Mouse (Mus musculus) testis, adult 2 months (tissue): Measurements from ENCODE around the gene Dhx8. TPM values are rescaled to one million over a fixed set of nuclear protein-coding genes. Genes with fewer than 3 reads are reported as not detected.

ENCODE experiments used
- H3K27ac ChIP-seq: fragments of 200-500 bp; 2 replicates; pipeline ENCODE4 v1.5.1; 2012; ENCODE audit warnings: low read depth, low read length; ENCODE audit not compliant: control insufficient read depth, insufficient read depth
- H3K27me3 ChIP-seq: fragments of 200-500 bp; 2 replicates; pipeline ENCODE4 v1.6.1; 2012; ENCODE audit warnings: mild to moderate bottlenecking, low read length, moderate library complexity; ENCODE audit not compliant: control insufficient read depth, insufficient read depth
- H3K36me3 ChIP-seq: fragments of 200-500 bp; 2 replicates; pipeline ENCODE4 v1.6.1; 2012; ENCODE audit warnings: mild to moderate bottlenecking, low read length; ENCODE audit not compliant: control insufficient read depth, insufficient read depth
- H3K4me1 ChIP-seq: fragments of 200-500 bp; 2 replicates; pipeline ENCODE4 v1.6.1; 2012; ENCODE audit warnings: low read length; ENCODE audit not compliant: control insufficient read depth, insufficient read depth
- H3K4me3 ChIP-seq: fragments of 200-500 bp; 2 replicates; pipeline ENCODE4 v1.5.1; 2012; ENCODE audit warnings: low read depth, mild to moderate bottlenecking, low read length, moderate library complexity, mixed read lengths; ENCODE audit not compliant: control insufficient read depth
- CTCF ChIP-seq: fragments of 200-500 bp; IDR thresholded peaks from 2 replicates; pipeline ENCODE4 v1.5.1; 2012; ENCODE audit warnings: low read depth, mild to moderate bottlenecking, inconsistent platforms, low read length, moderate library complexity; ENCODE audit not compliant: control insufficient read depth, insufficient read depth, insufficient replicate concordance
- POLR2A ChIP-seq: fragments of 200-500 bp; IDR thresholded peaks from 2 replicates; pipeline ENCODE4 v1.6.1; 2012; ENCODE audit warnings: low read depth, mild to moderate bottlenecking, inconsistent platforms, low read length, moderate library complexity; ENCODE audit not compliant: control insufficient read depth
- polyA plus RNA-seq: library from polyadenylated mRNA; depleted of rRNA; stranded (reverse); fragments of >200 nt; gene quantifications from 2 replicates; pipeline ENCODE4 v1.2.3, GENCODE M21; 2012; rRNA removed

Dhx8 gene
- polyA plus RNA-seq, 1 experiment, result 21.0 TPM

DNA sequence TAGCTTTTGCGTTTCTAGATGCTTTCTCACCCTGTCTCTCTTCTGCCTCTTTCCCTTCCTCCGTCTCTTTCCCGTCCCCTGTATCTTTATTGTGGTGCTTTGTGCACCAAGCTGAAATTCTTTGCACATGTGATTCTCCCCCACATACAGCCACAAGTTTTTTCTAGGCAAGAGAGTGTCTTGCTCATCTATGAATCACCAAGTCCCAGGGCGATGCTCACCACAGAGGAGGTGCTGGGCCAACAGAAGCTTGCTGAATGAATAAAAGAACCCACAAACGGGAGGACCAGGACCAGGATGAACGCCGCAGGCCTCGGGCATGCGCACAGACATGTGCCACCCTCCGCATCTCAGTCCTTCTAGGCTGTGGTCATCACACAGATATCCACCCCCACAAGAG is 74.5 kb downstream of the Dhx8 start:
- no peak for TF ChIP-seq POLR2A
- TF ChIP-seq CTCF, result no peak
- no peak overlapping the region for H3K27ac ChIP-seq
- H3K27me3 ChIP-seq, result no peaks in the 10 kb centered on the region
- no peaks in the 10 kb centered on the region for H3K36me3 ChIP-seq
- H3K4me1 ChIP-seq, result peaks cover 7% of the 10 kb centered on the region
- 0 out of 2 replicates have a peak overlapping the region, but pooled peaks have one; percentile 5 for H3K4me3 ChIP-seq

DNA sequence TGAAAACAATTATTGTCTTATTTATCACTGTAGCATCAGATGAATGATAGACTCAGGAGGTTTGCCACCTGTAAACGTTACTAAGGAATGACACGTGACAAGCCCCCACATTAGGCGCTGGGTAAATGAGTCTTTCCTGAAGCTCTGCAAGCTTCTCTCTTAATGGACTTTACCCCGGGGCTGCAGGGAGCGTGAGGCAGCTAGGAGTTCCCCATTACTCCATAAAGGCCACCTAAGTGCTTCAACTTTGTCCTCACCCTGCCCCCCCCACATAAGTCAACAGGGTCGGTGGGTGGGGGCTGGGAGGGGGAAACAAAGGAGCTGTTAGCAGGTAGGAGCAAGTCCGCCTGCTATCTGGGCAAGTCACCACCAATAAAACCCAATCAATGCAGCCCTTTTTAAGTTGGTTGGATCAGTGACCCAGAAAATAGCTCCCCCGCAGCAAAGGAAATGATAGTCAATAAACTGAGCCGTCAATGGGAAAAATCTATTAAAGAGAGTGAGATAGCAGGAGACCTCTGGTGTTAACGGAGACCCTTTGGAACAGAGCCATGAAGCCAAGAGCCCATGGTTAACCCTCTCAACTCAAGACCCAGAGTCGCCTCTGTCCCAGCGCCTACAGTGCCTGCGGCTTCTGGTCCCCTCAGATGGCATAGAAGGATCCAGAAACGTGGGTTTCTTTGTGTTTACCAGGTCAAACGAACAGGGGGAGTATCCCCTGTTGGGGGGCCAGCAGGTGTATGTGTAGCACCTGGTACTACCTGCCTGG is 76.5 kb downstream of the Dhx8 start:
- Histone ChIP-seq H3K36me3 (no peaks in the 10 kb centered on the region), H3K27me3 (no peaks in the 10 kb centered on the region), H3K4me1 (peaks cover 7% of the 10 kb centered on the region), H3K4me3 (no peak overlapping the region), H3K27ac (no peak overlapping the region)
- TF ChIP-seq POLR2A (no peak), CTCF (no peak)

DNA sequence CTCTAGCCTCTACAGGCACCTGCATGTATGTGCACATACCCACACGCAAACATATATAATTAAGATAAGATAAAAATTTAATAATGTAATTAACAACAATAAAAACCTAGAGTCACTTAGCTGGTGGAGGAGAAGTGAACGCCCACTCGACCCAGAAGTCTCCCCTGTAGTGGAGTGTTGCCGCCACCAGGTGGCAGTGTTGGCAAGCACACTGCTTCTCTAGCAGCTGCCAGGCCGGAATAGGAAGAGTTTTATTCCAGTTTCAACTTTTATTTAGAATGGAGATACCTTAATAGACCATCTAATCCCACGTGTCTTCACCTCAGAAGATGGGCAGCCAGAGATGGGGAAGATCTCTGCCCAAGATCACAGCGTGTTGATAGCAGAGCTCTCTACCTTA is 80.5 kb downstream of the Dhx8 start:
- Histone ChIP-seq H3K36me3 (no peaks in the 10 kb centered on the region), H3K4me1 (peaks cover 8% of the 10 kb centered on the region), H3K27me3 (no peaks in the 10 kb centered on the region), H3K27ac (no peak overlapping the region), H3K4me3 (no peak overlapping the region)
- TF ChIP-seq POLR2A (no peak), CTCF (peak; percentile 95)

DNA sequence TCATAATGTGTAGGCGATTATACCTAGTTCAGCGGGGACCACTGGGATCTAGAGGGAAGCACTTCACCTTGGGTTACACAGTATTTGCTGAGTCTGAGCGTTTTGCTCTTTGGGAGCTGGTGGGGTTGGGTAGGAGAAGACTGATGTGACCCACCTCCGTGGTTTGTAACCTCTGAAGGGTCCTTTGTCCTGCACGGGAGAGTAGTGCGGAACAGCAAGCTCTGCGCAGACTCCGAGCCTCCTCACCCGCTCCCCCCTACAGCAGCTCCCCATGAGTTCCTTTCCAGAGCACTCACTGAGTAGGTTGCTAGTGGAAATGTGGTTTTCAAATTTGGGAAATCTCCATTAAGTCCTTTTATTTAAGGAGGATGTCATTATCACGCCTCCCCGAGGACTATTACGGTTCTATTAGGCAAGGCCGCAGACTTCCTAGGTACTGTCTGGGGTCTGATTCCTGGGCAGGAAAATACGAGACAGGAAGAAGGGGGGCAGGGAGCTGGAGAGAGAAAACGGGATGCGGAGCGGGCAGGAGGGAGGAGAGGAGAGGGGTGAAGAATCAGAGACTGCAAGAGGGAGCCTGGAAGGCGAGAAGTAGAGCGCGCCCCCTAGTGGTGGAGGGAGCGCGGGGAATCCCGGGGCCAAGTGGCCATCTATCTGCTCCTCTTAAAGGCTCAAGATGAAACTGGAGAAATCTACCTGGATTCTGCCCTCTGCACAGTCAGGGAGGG is 81.8 kb downstream of the Dhx8 start:
- Histone ChIP-seq H3K36me3 (no peaks in the 10 kb centered on the region), H3K4me3 (peak overlapping the region; percentile 66), H3K4me1 (peaks cover 8% of the 10 kb centered on the region), H3K27ac (no peak overlapping the region), H3K27me3 (no peaks in the 10 kb centered on the region)
- no peak for TF ChIP-seq POLR2A
- TF ChIP-seq CTCF, result peak; percentile 93

DNA sequence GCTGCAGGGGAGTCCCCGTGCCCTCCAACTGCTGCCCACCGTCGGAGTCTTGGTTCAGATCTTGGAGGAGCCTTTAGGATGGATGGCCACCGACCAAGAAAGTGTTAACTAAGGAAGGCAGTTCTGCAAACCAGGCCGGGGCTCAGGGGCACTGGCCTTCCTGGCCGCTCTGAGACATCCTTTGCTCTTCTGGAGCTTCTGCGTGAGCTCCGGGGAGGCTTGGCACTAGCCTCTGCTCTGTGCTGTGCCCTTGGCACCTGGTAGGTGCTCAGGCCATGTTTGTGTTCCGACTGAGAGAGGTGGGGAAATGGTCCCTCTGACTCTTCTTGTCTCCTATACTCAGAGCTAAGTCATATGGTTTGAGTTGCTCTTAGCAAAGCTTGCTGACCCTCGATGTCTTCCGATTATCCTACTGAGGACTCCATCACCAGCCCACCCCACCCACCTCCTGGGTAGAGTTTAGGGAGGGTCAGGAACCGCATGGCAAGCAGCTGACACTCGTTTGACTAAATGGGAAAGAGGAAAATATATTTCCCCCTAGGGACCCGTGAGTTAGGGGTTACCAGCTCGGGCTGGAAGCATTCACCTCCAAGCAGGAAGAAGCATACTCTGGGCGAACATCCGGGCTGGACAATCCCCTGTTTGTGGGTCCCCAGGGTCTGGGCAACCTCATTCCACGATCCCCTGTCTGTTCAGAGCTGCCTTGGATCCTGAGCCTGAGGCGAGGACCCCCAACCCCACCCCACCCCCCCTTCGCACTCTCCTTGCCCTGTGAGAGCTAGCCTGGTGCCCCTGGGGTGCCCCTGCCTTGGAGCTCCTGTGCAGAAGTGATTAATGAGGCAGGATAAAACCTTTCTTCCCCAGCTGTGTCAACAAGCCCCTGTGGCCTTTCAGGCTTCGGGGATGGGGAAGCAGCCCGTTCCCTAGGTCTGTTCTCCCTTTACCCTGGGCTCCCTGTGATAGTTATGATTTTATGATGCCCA is 82.7 kb downstream of the Dhx8 start:
- H3K4me3 ChIP-seq, result no peak overlapping the region; the same call in 1 of the 2 replicates
- H3K36me3 ChIP-seq, result no peaks in the 10 kb centered on the region
- no peak overlapping the region for H3K27ac ChIP-seq
- TF ChIP-seq POLR2A, result no peak
- TF ChIP-seq CTCF, result no peak
- peaks cover 9% of the 10 kb centered on the region for H3K4me1 ChIP-seq
- no peaks in the 10 kb centered on the region for H3K27me3 ChIP-seq

Other genes with a start within 250 kb of the Dhx8 start
- 4.6 and 5.2 TPM in 2 replicates for gene Brca1, start 181.0 kb upstream of the Dhx8 start, polyA plus RNA-seq
- 323 and 355 TPM in 2 replicates for gene Nbr1, start 180.8 kb upstream of the Dhx8 start, polyA plus RNA-seq
- 22.8 and 26.7 TPM in 2 replicates for gene Tmem106a, start 150.7 kb upstream of the Dhx8 start, polyA plus RNA-seq
- gene Gm11634, start 133.7 kb upstream of the Dhx8 start, polyA plus RNA-seq, result 64.9 and 69.4 TPM in 2 replicates
- gene Rdm1, start 105.7 kb upstream of the Dhx8 start, polyA plus RNA-seq, result 7.8 and 13.8 TPM in 2 replicates
- gene Arl4d, start 67.4 kb upstream of the Dhx8 start, polyA plus RNA-seq, result 10.2 and 12.3 TPM in 2 replicates
- 0.53 and 1.1 TPM in 2 replicates for gene Etv4, start 52.5 kb downstream of the Dhx8 start, polyA plus RNA-seq
- 0.18 and 1.7 TPM in 2 replicates for gene Meox1, start 161.5 kb downstream of the Dhx8 start, polyA plus RNA-seq
- gene Sost, start 234.1 kb downstream of the Dhx8 start, polyA plus RNA-seq, result 2.4 and 6.4 TPM in 2 replicates